Mouse (Mus musculus): ENCODE results near the gene Gpr39. TPM values are rescaled to one million over a fixed set of nuclear protein-coding genes. Genes with fewer than 3 reads are reported as not detected.
"Not testable (repeated sequence)": the region's sequence is repeated elsewhere in the genome, so short reads cannot be mapped to it uniquely, and the experiment has no call there.

Gpr39 gene
- polyA plus RNA-seq (2012; fragmentation: generic; extraction: Trizol) = 7.6 TPM
- long read RNA-seq, experiment 1, partial matches to known transcripts = 0 of 2 reads
- long read RNA-seq, experiment 1, other reads (novel, unspliced or antisense) = 0 of 2 reads
- long read RNA-seq, experiment 2, transcript Gpr39-201 (2 exons, 2,691 nt) = major isoform, 155 of 158 reads
- long read RNA-seq, experiment 2, partial matches to known transcripts = 1 of 158 reads
- long read RNA-seq, experiment 2, other reads (novel, unspliced or antisense) = 2 of 158 reads

DNA sequence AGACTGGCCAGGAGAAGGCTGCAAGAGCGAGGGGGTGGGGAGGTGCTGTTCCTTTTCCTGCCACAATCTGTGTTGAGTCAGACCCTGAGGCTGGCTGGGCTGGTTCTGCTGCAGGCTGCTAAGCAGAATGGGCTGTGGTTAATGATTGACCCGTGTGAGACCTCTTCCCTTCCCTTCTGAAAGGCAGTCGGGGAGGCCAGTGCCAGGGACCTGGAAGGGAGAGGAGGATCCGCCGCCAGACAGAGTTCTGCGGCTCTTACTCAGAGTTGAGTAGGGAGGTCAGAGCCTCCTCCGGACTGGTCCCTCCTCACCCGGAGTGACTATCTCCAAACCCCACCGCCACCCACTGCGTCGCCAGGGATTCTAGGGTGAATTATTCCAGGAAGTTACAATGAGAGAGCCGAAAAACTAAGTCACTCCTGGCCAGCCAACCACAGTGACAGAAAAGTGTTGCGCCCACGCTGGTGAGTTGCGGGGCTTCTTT, at the start of gene Gpr39:
Gene Gpr39 (plus strand): TSS at position 206 of the 484 bp plus-strand sequence.
- H3K79me3 ChIP-seq (ENCODE audit: low read depth) = peaks cover 24% of the 10 kb centered on the region
- H3K79me2 ChIP-seq (ENCODE audit: control insufficient read depth, insufficient read depth) = peaks cover 44% of the 10 kb centered on the region
- TF ChIP-seq MYOD1 (IDR thresholded peaks at IDR 0.05; ENCODE audit: control insufficient read depth, insufficient read length, low read depth) (no peak), CTCF (IDR thresholded peaks at IDR 0.05; ENCODE audit: control insufficient read depth, insufficient read depth, insufficient read length) (no peak), MYOG (IDR thresholded peaks at IDR 0.05; ENCODE audit: control insufficient read depth, extremely low read depth, insufficient read length) (no peak), MAX (IDR thresholded peaks at IDR 0.05) (peak; percentile 58)
- no peaks in the 10 kb centered on the region for H3K36me3 ChIP-seq (ENCODE audit: control insufficient read depth, insufficient read depth)
- peak within 1 kb of the TSS; percentile 23 for H3K4me3 ChIP-seq (ENCODE audit: insufficient read depth, poor library complexity, severe bottlenecking)
- H3K27me3 ChIP-seq (ENCODE audit: control insufficient read depth, insufficient read depth, insufficient read length) = no peaks in the 10 kb centered on the region
- H3ac ChIP-seq (ENCODE audit: control insufficient read depth, insufficient read length, low read depth) = no peak within 1 kb of the TSS

DNA sequence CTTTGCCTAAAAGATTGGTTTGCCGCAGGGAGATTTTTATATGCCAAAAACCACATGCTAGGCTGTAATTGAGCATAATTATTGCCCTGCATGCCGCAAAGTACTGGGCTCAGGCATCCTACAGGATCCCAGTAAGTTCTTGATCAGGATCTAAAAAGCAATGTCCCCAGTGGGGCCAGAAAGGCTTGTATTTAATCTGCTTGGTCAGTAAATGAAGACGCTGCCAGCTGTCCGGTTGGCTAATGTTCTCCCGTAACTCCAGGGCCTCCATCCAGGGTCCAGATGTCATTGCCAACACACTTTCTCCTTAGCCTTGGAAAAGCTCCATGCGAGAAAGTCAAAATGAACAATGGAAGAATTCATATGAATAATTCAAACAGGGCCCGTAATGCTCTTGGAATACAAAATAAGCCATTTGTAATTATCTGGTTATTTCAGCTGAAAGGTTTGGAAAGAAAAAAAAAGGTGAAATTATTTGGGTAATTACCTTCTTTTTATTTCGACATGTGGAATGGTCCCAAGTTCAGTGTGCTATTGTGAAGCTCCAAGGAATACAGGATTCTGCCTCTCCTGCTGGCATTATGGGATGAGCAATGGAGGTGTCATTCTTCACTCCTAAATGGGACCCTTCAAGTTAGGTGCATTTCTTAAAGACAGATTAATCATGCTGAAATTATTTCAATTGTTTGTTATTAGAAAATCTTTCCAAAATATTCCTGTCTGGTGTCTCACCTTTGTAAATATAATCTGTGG, 37.1 kb upstream of the Gpr39 start:
- Histone ChIP-seq H3ac (ENCODE audit: control insufficient read depth, insufficient read length, low read depth) (no peak overlapping the region), H3K79me2 (ENCODE audit: control insufficient read depth, insufficient read depth) (no peaks in the 10 kb centered on the region), H3K36me3 (ENCODE audit: control insufficient read depth, insufficient read depth) (no peaks in the 10 kb centered on the region), H3K27me3 (ENCODE audit: control insufficient read depth, insufficient read depth, insufficient read length) (no peaks in the 10 kb centered on the region), H3K4me3 (ENCODE audit: insufficient read depth, poor library complexity, severe bottlenecking) (no peak overlapping the region), H3K79me3 (ENCODE audit: low read depth) (no peaks in the 10 kb centered on the region)
- TF ChIP-seq MYOD1 (IDR thresholded peaks at IDR 0.05; ENCODE audit: control insufficient read depth, insufficient read length, low read depth) (peak; percentile 26), CTCF (IDR thresholded peaks at IDR 0.05; ENCODE audit: control insufficient read depth, insufficient read depth, insufficient read length) (no peak)

DNA sequence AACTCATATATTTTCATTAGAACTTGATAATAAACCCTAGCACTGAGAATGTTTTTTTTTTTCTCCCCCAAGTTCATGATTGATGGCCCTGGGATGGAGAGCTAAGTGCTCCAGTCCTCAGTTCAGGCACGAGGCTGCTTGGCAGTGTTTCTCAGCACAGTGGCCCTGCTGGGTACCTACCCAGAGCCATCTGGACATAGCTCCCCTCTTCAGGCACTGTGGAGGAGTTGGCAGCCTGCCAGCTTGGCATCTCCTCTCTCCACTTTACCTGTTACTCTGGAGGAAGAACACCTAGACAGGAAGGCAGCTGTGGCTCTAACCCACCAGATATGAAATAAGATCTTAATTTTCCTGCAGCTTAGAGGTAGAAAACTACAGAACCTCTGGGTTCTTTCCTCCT, 33.2 kb upstream of the Gpr39 start:
- H3ac ChIP-seq (ENCODE audit: control insufficient read depth, insufficient read length, low read depth) = no peak overlapping the region

DNA sequence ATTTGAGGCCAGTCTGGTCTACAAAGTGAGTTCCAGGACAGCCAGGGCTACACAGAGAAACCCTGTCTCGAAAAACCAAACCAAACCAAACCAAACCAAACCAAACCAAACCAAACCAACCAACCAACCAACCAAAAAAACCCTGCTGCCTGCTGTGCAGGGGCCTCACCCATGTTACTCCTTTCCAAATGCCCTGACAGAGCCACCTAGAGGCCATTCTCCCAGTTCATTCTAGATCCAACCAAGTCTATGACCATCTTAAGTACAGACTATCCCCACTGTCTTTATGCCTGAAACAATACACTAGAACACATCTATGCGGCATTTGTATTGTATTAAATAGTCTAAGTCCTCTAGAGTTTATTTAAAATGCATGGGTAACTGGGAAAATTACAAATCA, 30.0 kb upstream of the Gpr39 start:
- H3K27me3 ChIP-seq (ENCODE audit: control insufficient read depth, insufficient read depth, insufficient read length); H3K79me3 ChIP-seq (ENCODE audit: low read depth); H3ac ChIP-seq (ENCODE audit: control insufficient read depth, insufficient read length, low read depth); H3K4me3 ChIP-seq (ENCODE audit: insufficient read depth, poor library complexity, severe bottlenecking); H3K36me3 ChIP-seq (ENCODE audit: control insufficient read depth, insufficient read depth); H3K79me2 ChIP-seq (ENCODE audit: control insufficient read depth, insufficient read depth): not testable (repeated sequence)

More for the DNA sequence above, 33.2 kb upstream of the Gpr39 start:
- Histone ChIP-seq H3K79me2 (ENCODE audit: control insufficient read depth, insufficient read depth) (no peaks in the 10 kb centered on the region), H3K4me3 (ENCODE audit: insufficient read depth, poor library complexity, severe bottlenecking) (no peak overlapping the region), H3K36me3 (ENCODE audit: control insufficient read depth, insufficient read depth) (no peaks in the 10 kb centered on the region), H3K79me3 (ENCODE audit: low read depth) (no peaks in the 10 kb centered on the region), H3K27me3 (ENCODE audit: control insufficient read depth, insufficient read depth, insufficient read length) (no peaks in the 10 kb centered on the region)
- no peak for TF ChIP-seq FOSL1 (IDR thresholded peaks at IDR 0.05; ENCODE audit: insufficient read depth, low read length, poor library complexity, severe bottlenecking)
- no peak for TF ChIP-seq CEBPB (IDR thresholded peaks at IDR 0.05; ENCODE audit: low read depth)
- TF ChIP-seq MYOG (IDR thresholded peaks at IDR 0.05; ENCODE audit: control insufficient read depth, extremely low read depth, insufficient read length) = no peak
- TF ChIP-seq CTCF (IDR thresholded peaks at IDR 0.05; ENCODE audit: control insufficient read depth, insufficient read depth, insufficient read length) = no peak
- TF ChIP-seq MAX (IDR thresholded peaks at IDR 0.05) = no peak
- TF ChIP-seq USF1 (IDR thresholded peaks at IDR 0.05; ENCODE audit: low read depth) = no peak
- TF ChIP-seq MYOD1 (IDR thresholded peaks at IDR 0.05; ENCODE audit: control insufficient read depth, insufficient read length, low read depth) = no peak

DNA sequence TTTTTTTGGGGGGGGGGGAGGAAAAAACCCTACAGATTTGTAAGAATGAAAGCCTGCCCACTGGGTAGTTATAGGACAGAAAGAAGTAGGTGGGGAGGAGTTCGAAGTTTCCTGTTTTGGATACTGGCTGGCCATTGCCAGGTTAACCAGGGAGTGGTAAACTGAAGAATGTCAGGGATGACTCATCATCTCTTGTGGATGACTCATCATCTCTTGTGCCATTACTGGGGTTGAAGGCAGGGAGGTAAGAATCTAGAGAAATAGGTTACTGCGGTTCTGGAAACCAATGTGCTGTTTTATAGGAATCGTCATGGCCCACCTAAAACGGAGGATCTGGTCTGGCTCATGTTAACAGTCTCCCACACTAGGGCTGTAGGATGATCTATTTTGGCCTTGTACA, 28.8 kb upstream of the Gpr39 start:
- TF ChIP-seq CEBPB (IDR thresholded peaks at IDR 0.05; ENCODE audit: low read depth) (no peak), FOSL1 (IDR thresholded peaks at IDR 0.05; ENCODE audit: insufficient read depth, low read length, poor library complexity, severe bottlenecking) (peak; percentile 35), USF1 (IDR thresholded peaks at IDR 0.05; ENCODE audit: low read depth) (no peak), MAX (IDR thresholded peaks at IDR 0.05) (no peak), CTCF (IDR thresholded peaks at IDR 0.05; ENCODE audit: control insufficient read depth, insufficient read depth, insufficient read length) (no peak), MYOD1 (IDR thresholded peaks at IDR 0.05; ENCODE audit: control insufficient read depth, insufficient read length, low read depth) (no peak)

DNA sequence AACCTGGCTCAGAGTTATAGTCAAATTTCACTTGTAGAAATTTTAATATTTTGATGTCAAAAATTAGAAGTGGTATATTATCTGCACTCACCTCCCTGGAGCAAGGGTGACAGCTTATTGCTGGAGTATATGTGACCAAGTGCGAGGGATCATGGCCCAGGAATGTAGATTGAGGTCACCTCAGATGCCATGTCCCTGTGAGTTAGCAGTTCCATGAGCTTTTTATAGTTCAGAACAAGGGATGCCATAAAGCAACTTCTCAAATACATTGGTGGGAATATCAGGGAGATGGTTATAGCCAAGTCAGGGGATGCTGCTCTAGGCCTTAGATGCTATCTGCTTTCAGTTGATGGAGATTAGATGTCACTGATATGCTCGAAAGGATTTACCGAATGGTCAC, 27.7 kb upstream of the Gpr39 start:
- no peaks in the 10 kb centered on the region for H3K79me3 ChIP-seq (ENCODE audit: low read depth)
- no peaks in the 10 kb centered on the region for H3K27me3 ChIP-seq (ENCODE audit: control insufficient read depth, insufficient read depth, insufficient read length)
- H3ac ChIP-seq (ENCODE audit: control insufficient read depth, insufficient read length, low read depth) = no peak overlapping the region
- H3K36me3 ChIP-seq (ENCODE audit: control insufficient read depth, insufficient read depth) = no peaks in the 10 kb centered on the region
- TF ChIP-seq CTCF (IDR thresholded peaks at IDR 0.05; ENCODE audit: control insufficient read depth, insufficient read depth, insufficient read length) = no peak
- no peaks in the 10 kb centered on the region for H3K79me2 ChIP-seq (ENCODE audit: control insufficient read depth, insufficient read depth)
- H3K4me3 ChIP-seq (ENCODE audit: insufficient read depth, poor library complexity, severe bottlenecking) = no peak overlapping the region

More for the DNA sequence above, 28.8 kb upstream of the Gpr39 start:
- no peaks in the 10 kb centered on the region for H3K79me3 ChIP-seq (ENCODE audit: low read depth)
- H3K27me3 ChIP-seq (ENCODE audit: control insufficient read depth, insufficient read depth, insufficient read length) = no peaks in the 10 kb centered on the region
- no peak overlapping the region for H3ac ChIP-seq (ENCODE audit: control insufficient read depth, insufficient read length, low read depth)
- H3K4me3 ChIP-seq (ENCODE audit: insufficient read depth, poor library complexity, severe bottlenecking) = no peak overlapping the region
- no peaks in the 10 kb centered on the region for H3K36me3 ChIP-seq (ENCODE audit: control insufficient read depth, insufficient read depth)
- H3K79me2 ChIP-seq (ENCODE audit: control insufficient read depth, insufficient read depth) = no peaks in the 10 kb centered on the region
